Mouse (Mus musculus) G1E (cell line): ENCODE data around the gene Hepacam2.

Source experiments
- CTCF ChIP-seq: IDR thresholded peaks from 2 replicates; pipeline ENCODE4 v1.5.1; 2012; ENCODE audit warnings: low read depth, low read length, inconsistent platforms, mixed read lengths
- GATA1 ChIP-seq: IDR thresholded peaks from 2 replicates; pipeline ENCODE4 v1.6.1; 2012; ENCODE audit warnings: borderline replicate concordance, low read length, inconsistent platforms, mixed read lengths
- GATA2 ChIP-seq: IDR thresholded peaks from 2 replicates; pipeline ENCODE4 v1.6.1; 2012; ENCODE audit warnings: low read depth, low read length, inconsistent platforms, borderline replicate concordance

DNA sequence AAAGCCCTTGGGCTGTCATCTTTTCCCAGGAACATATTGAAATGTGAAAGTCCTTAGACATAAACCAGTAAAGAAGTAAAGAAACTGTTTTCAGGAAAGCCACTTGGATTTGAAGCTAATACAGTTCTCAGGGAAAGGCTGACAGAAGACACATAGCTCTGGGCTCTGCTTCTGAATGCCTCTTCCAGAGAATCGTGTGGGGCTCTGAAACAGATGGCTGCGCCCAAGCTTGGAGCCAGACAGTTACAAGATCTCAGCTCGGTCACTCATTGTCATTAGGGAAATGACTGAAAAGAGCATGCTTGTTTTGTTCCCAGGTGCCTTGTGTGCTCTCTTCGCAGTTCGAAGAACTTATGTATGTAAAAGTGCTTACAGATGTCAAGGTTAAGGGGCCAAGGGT is 43.7 kb downstream of the Hepacam2 start:
- no peak for TF ChIP-seq GATA2
- no peak for TF ChIP-seq GATA1
- no peak for TF ChIP-seq CTCF
